Mouse (Mus musculus) heart, embryonic 11.5 days (tissue): Measurements from ENCODE around the gene Notch3. TPM values are rescaled to one million over a fixed set of nuclear protein-coding genes. Genes with fewer than 3 reads are reported as not detected.
"Not testable (repeated sequence)": the region's sequence is repeated elsewhere in the genome, so short reads cannot be mapped to it uniquely, and the experiment has no call there.

Experiments
- ATAC-seq: fragments of 200-750 bp; cut with Nextera tagmentation; replicated peaks from 2 replicates; pipeline ENCODE4 v1.8.0; 2017; ENCODE audit warnings: moderate library complexity; ENCODE audit not compliant: insufficient number of reproducible peaks, low FRiP score, low TSS enrichment
- H3K27ac ChIP-seq: fragments of 300-500 bp; sonication (generic); 2 replicates; pipeline ENCODE4 v1.5.1; 2014; ENCODE audit warnings: mild to moderate bottlenecking, low read depth, low read length
- H3K27me3 ChIP-seq: fragments of 300-500 bp; sonication (generic); 2 replicates; pipeline ENCODE4 v1.6.1; 2014; ENCODE audit warnings: mild to moderate bottlenecking, low read length, mixed read lengths; ENCODE audit not compliant: control insufficient read depth, insufficient read depth
- H3K36me3 ChIP-seq: fragments of 300-500 bp; sonication (generic); 2 replicates; pipeline ENCODE4 v1.6.1; 2014; ENCODE audit warnings: mild to moderate bottlenecking, low read length, moderate library complexity, mixed read lengths; ENCODE audit not compliant: control insufficient read depth, insufficient read depth
- H3K4me1 ChIP-seq: fragments of 300-500 bp; sonication (generic); 2 replicates; pipeline ENCODE4 v1.6.1; 2014; ENCODE audit warnings: low read length; ENCODE audit not compliant: control insufficient read depth, insufficient read depth
- H3K4me2 ChIP-seq: fragments of 300-500 bp; sonication (generic); 2 replicates; pipeline ENCODE4 v1.6.1; 2014; ENCODE audit warnings: mild to moderate bottlenecking, moderate library complexity
- H3K4me3 ChIP-seq: fragments of 300-500 bp; sonication (generic); 2 replicates; pipeline ENCODE4 v1.5.1; 2014; ENCODE audit warnings: low read depth, low read length
- H3K9ac ChIP-seq: fragments of 300-500 bp; sonication (generic); 2 replicates; pipeline ENCODE4 v1.6.1; 2014; ENCODE audit warnings: mild to moderate bottlenecking, low read depth, low read length, moderate library complexity
- H3K9me3 ChIP-seq: fragments of 300-500 bp; sonication (generic); replicated peaks from 2 replicates; pipeline ENCODE4 v1.6.1; 2016; ENCODE audit warnings: low read length; ENCODE audit not compliant: control insufficient read depth
- WGBS: fragments of 180-500 bp; shearing (Covaris S2); extraction: QIAGEN DNeasy Blood & Tissue Kit; methylation state at CpG from one replicate; pipeline ENCODE4 v1.1.7; 2014; ENCODE audit not compliant: insufficient replicate concordance; 5-methylcytosine and 5-hydroxymethylcytosine counted together
- polyA plus RNA-seq: library from polyadenylated mRNA; unstranded; fragments of >200 nt; fragmentation: Nextera tagmentation; extraction: Ambion mirVana; gene quantifications from 2 replicates; pipeline ENCODE4 v1.2.1, GENCODE M21; 2014

Notch3 gene
- polyA plus RNA-seq, 1 experiment from 2014 or later: 6.9 TPM

- ATAC-seq: no peak
- H3K4me3 ChIP-seq: no peak overlapping the region
- H3K9me3 ChIP-seq: no peaks in the 10 kb centered on the region
- peaks cover 6% of the 10 kb centered on the region; the same call in 1 of the 2 replicates for H3K27me3 ChIP-seq
- peaks cover 9% of the 10 kb centered on the region; the same call in 1 of the 2 replicates for H3K4me1 ChIP-seq
- H3K36me3 ChIP-seq: no peaks in the 10 kb centered on the region
- no peak overlapping the region for H3K27ac ChIP-seq
- WGBS: 15% methylated on average over 4 of the region's 4 CpGs
- no peak overlapping the region for H3K4me2 ChIP-seq
- no peak overlapping the region for H3K9ac ChIP-seq
Observed at GRCm38 (mm10) chr17:32103054-32103453, 63.6 kb downstream of the Notch3 start.

- under 1% methylated on average over 44 of the region's 44 CpGs for WGBS
- no peaks in the 10 kb centered on the region for H3K9me3 ChIP-seq
- 0 out of 2 replicates have a peak overlapping the region, but pooled peaks have one; percentile 1 for H3K27ac ChIP-seq
- no peaks in the 10 kb centered on the region for H3K36me3 ChIP-seq
- peak overlapping the region; percentile 79 for H3K4me2 ChIP-seq
- H3K9ac ChIP-seq: peak overlapping the region; percentile 61
- peaks cover 8% of the 10 kb centered on the region for H3K27me3 ChIP-seq
- peak; percentile 87 for ATAC-seq
- peaks cover 9% of the 10 kb centered on the region; the same call in 1 of the 2 replicates for H3K4me1 ChIP-seq
- H3K4me3 ChIP-seq: peak overlapping the region; percentile 43
Observed at GRCm38 (mm10) chr17:32099943-32100586, 66.6 kb downstream of the Notch3 start.

GRCm38 (mm10) chr17:32099574-32099942 lies 67.1 kb downstream of the Notch3 start:
- Histone ChIP-seq H3K9me3 (no peaks in the 10 kb centered on the region), H3K9ac (peak overlapping the region; percentile 61; the same call in 1 of the 2 replicates), H3K4me3 (peak overlapping the region; percentile 43), H3K27me3 (peaks cover 8% of the 10 kb centered on the region), H3K4me1 (peaks cover 9% of the 10 kb centered on the region; the same call in 1 of the 2 replicates), H3K27ac (0 out of 2 replicates have a peak overlapping the region, but pooled peaks have one; percentile 1), H3K4me2 (peak overlapping the region; percentile 79), H3K36me3 (no peaks in the 10 kb centered on the region)
- 32% methylated on average over 8 of the region's 8 CpGs for WGBS
- ATAC-seq: no peak

- not testable (repeated sequence) for H3K9me3 ChIP-seq, H3K36me3 ChIP-seq, H3K4me3 ChIP-seq, H3K27ac ChIP-seq, H3K9ac ChIP-seq, H3K4me2 ChIP-seq, H3K4me1 ChIP-seq, H3K27me3 ChIP-seq, ATAC-seq
- WGBS: 89% methylated on average over 6 of the region's 6 CpGs
Observed at GRCm38 (mm10) chr17:32098905-32099304, 67.7 kb downstream of the Notch3 start.

- no peaks in the 10 kb centered on the region for H3K36me3 ChIP-seq
- WGBS: 50% methylated on average over 1 of the region's 1 CpGs
- H3K9me3 ChIP-seq: no peaks in the 10 kb centered on the region
- no peak for ATAC-seq
- peaks cover 8% of the 10 kb centered on the region for H3K27me3 ChIP-seq
- no peak overlapping the region for H3K9ac ChIP-seq
- H3K4me3 ChIP-seq: no peak overlapping the region
- no peak overlapping the region for H3K27ac ChIP-seq
- no peak overlapping the region for H3K4me2 ChIP-seq
- peaks cover 9% of the 10 kb centered on the region; the same call in 1 of the 2 replicates for H3K4me1 ChIP-seq
Observed at GRCm38 (mm10) chr17:32097676-32098075, 69.0 kb downstream of the Notch3 start.

GRCm38 (mm10) chr17:32092895-32093294 lies 73.8 kb downstream of the Notch3 start:
- Histone ChIP-seq H3K4me3 (no peak overlapping the region), H3K4me2 (no peak overlapping the region), H3K9me3 (no peaks in the 10 kb centered on the region), H3K36me3 (no peaks in the 10 kb centered on the region), H3K9ac (no peak overlapping the region), H3K27me3 (peaks cover 2% of the 10 kb centered on the region), H3K27ac (no peak overlapping the region), H3K4me1 (peaks cover 9% of the 10 kb centered on the region; the same call in 1 of the 2 replicates)
- WGBS: 87% methylated on average over 5 of the region's 5 CpGs
- no peak for ATAC-seq

GRCm38 (mm10) chr17:32092241-32092619 lies 74.4 kb downstream of the Notch3 start:
- Histone ChIP-seq H3K27ac (peak overlapping the region; percentile 59; the same call in 1 of the 2 replicates), H3K9me3 (no peaks in the 10 kb centered on the region), H3K9ac (no peak overlapping the region), H3K4me2 (peak overlapping the region; percentile 27; the same call in 1 of the 2 replicates), H3K4me3 (no peak overlapping the region), H3K4me1 (peaks cover 9% of the 10 kb centered on the region; the same call in 1 of the 2 replicates), H3K27me3 (no peaks in the 10 kb centered on the region), H3K36me3 (no peaks in the 10 kb centered on the region)
- WGBS: 94% methylated on average over 1 of the region's 1 CpGs
- no peak for ATAC-seq

GRCm38 (mm10) chr17:32091364-32092240 lies 75.0 kb downstream of the Notch3 start:
- 6% methylated on average over 12 of the region's 16 CpGs for WGBS
- ATAC-seq: peak; percentile 90
- peak overlapping the region; percentile 59; the same call in 1 of the 2 replicates for H3K27ac ChIP-seq
- not testable (repeated sequence) for H3K36me3 ChIP-seq, H3K4me1 ChIP-seq, H3K27me3 ChIP-seq, H3K9me3 ChIP-seq
- peak overlapping the region; percentile 32 for H3K4me3 ChIP-seq
- H3K9ac ChIP-seq: peak overlapping the region; percentile 64
- peak overlapping the region; percentile 66 for H3K4me2 ChIP-seq
